Mouse (Mus musculus): ENCODE data around the gene Gpr61. TPM values are rescaled to one million over a fixed set of nuclear protein-coding genes. Genes with fewer than 3 reads are reported as not detected.

Gene Gpr61
- total RNA-seq, 2 experiments from 2014 or later, result not detected

- intact Hi-C loops (cut with DNase I), result no loop called here
- DNase-seq, result no peak
Observed at GRCm38 (mm10) chr3:108132484-108132883, 22.2 kb downstream of the Gpr61 start.

DNA sequence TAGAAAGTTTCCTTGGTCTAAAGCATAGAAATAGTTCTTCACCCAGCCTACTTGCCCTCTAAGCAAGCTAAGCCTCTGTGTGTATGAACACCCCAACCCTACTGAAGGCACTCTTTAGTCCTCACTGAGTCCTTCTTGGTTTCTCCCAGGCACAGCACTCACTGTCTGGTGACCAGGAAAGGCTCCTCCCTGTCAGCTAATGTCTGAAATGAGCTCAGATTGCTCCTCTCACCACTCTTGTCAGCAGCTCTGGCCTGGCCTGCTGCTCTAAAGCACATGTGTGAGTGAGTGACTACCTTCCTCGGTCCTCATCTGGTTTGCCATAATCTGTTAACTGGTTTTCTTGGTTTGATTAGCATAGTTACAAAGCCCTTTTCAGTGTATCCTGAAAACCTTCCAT lies 22.9 kb downstream of the Gpr61 start:
- intact Hi-C loops (cut with DNase I), result no loop called here
- DNase-seq, result no peak

- no peak for DNase-seq
- intact Hi-C loops (cut with DNase I), result no loop called here
Observed at GRCm38 (mm10) chr3:108131216-108131615, 23.5 kb downstream of the Gpr61 start.

DNA sequence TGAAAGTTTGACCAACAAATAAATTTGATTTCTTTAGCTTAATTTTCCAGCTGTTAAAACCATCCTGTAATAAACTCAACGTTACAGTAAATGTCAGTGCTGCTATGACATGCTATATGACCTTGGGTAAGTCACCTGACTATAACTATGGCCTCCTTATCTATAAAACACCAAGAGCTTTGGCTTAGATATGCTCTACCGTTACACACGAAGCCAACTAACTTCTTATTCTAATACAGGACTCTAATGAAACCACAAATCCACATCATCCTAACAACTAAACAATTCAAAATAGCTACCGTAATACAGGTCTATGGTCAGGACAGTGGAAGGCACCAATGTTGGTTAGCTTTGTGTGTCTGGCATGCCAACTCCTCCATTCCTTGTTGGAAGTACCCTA lies 24.9 kb downstream of the Gpr61 start:
- intact Hi-C loops (cut with DNase I), result no loop called here
- no peak for DNase-seq

DNA sequence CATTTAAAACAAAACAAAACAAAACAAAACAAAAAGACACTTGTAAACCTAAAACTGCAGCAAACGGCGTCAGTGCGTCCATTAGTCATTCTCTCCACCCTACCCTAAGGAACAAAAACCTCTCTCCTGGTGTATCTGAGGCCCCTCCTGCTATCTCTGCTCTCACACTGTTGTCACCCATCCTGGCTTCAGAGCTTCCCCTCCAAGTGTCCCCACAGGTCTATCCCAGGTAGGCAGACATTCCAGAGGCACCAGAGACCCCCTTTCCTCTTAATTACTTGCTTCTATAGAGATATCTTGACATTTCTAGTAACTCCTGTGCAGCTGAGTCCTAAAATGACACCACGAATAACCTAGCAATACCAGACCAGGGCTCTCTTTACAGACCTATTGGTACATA lies 25.3 kb downstream of the Gpr61 start:
- DNase-seq, result no peak
- intact Hi-C loops (cut with DNase I), result no loop called here

GRCm38 (mm10) chr3:108128520-108128919 lies 26.2 kb downstream of the Gpr61 start:
- intact Hi-C loops (cut with DNase I), result no loop called here

DNA sequence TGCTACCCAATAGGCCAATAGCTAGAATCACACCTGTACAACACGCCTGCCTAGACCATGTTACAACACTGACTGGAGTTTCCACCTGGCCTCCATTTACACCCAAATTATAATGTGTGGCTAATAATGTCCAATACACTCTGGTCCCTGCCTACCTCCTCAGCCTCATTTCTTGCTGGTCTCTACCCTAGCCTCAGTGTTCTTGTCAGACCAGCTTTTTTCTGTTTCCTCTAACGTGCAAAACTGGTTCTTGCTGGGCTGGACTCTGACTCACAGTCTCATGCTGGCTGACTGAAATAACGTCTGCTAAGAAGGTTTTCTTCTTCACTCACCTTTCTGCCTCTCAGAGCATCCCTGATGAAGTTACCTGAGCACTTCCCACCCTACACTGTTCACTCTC lies 28.4 kb downstream of the Gpr61 start:
- DNase-seq, result no peak
- intact Hi-C loops (cut with DNase I), result no loop called here

More at GRCm38 (mm10) chr3:108128520-108128919, 26.2 kb downstream of the Gpr61 start:
- no peak for DNase-seq

- no peak for DNase-seq
- intact Hi-C loops (cut with DNase I), result no loop called here
Observed at GRCm38 (mm10) chr3:108124131-108124530, 30.6 kb downstream of the Gpr61 start.

- intact Hi-C loops (cut with DNase I), result no loop called here
- no peak for DNase-seq
Observed at GRCm38 (mm10) chr3:108123242-108123641, 31.4 kb downstream of the Gpr61 start.

DNA sequence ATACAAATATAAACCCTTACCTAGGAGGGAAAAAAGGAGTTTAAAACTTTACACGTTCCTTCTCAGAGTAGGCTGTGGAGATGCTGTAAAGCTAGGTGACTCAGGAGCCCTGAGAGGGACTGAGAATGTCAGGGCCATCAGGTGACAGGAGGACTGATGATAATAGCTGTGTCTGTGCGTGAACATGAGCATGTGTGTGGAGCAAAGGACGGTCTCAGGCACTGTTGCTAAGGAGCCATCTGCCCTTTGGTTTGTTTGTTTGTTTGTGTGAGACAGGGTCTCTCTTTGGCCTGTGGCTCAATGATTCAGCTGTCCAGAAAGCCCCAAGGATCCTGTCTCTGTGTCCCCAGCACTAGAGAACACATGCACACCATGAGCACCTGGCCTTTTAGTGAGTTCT lies 33.6 kb downstream of the Gpr61 start:
- no peak for DNase-seq
- intact Hi-C loops (cut with DNase I), result no loop called here

GRCm38 (mm10) chr3:108117465-108117864 lies 37.2 kb downstream of the Gpr61 start:
- intact Hi-C loops (cut with DNase I), result no loop called here
- no peak for DNase-seq

DNA sequence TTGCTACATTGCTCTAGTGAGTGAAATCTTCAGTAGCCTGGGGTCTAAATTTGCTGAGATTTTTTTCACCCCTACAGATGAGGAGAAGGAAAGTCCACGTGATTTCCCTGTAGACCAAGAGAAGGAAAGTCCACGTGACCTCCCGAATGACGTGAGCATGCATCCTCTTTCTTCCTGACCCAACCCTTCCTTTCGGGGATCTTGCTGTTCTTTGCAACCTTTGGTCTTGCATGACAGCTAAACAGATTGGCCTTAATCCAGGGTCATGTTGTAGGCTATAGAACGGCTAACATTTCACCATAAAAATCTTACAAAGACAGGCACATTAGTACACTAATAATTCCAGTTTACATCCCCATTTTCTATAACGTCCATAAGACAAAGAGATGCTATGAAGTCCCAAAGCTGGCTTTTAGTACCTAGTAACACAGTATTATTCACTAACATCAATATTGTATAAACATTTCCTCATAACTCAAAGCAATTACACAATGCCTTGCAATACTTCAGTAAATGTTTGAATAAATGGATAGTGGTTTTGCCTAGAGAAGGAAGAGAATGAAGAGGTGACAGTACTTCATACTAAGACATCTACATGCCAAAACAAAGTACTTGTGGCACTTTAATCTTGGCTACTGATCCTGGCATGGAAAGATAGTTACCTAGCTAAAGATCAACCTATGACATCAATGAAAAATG lies 40.9 kb downstream of the Gpr61 start:
- intact Hi-C loops (cut with DNase I), result no loop called here
- DNase-seq, result no peak

GRCm38 (mm10) chr3:108112666-108113065 lies 42.0 kb downstream of the Gpr61 start:
- DNase-seq, result no peak
- intact Hi-C loops (cut with DNase I), result no loop called here

DNA sequence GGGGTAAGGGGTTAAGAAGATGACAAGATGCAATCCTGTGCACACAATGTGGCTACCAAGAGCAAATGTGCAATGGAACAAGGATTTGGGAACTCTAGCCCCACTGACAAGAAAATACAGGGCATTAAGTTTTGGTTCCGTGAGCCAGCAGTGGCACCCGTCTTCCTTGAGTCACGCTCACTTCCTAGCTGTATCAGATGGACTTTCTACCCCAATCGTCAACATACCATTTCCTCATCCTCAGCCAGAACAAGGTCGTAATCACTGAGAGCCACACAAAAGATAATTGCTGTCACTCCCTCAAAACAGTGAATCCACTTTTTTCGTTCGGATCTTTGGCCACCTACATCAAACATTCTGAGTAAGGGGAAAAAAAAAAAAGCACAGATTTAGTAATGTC lies 42.4 kb downstream of the Gpr61 start:
- intact Hi-C loops (cut with DNase I), result no loop called here
- no peak for DNase-seq

- intact Hi-C loops (cut with DNase I), result no loop called here
- no peak for DNase-seq
Observed at GRCm38 (mm10) chr3:108111320-108111719, 43.4 kb downstream of the Gpr61 start.

- intact Hi-C loops (cut with DNase I), result no loop called here
- DNase-seq, result no peak
Observed at GRCm38 (mm10) chr3:108105281-108105680, 49.4 kb downstream of the Gpr61 start.

GRCm38 (mm10) chr3:108102075-108102474 lies 52.6 kb downstream of the Gpr61 start:
- intact Hi-C loops (cut with DNase I), result no loop called here
- no peak for DNase-seq

- no peak for DNase-seq
Observed at GRCm38 (mm10) chr3:108101594-108101993, 53.1 kb downstream of the Gpr61 start.

More at GRCm38 (mm10) chr3:108101594-108101993, 53.1 kb downstream of the Gpr61 start:
- intact Hi-C loops (cut with DNase I), result no loop called here

Other genes with a start within 250 kb of the Gpr61 start
- 10 to 100 TPM; 71.7 to 74.3 TPM for gene Gstm7, start 223.1 kb downstream of the Gpr61 start, total RNA-seq (2021)
- 1 to 10 TPM; 3.0 to 3.3 TPM for gene Gstm6, start 211.1 kb downstream of the Gpr61 start, total RNA-seq (2021)
- gene Gstm3, start 185.6 kb downstream of the Gpr61 start, total RNA-seq (2021), result not detected
- 100 to 1,000 TPM; 161 to 186 TPM for gene Gstm2, start 168.4 kb downstream of the Gpr61 start, total RNA-seq (2021)
- gene Gstm1, start 136.9 kb downstream of the Gpr61 start, total RNA-seq (2021), result 100 to 1,000 TPM; 265 to 324 TPM
- 10 to 100 TPM; 12.3 to 13.3 TPM for gene Gstm4, start 110.0 kb downstream of the Gpr61 start, total RNA-seq (2021)
- 1 to 10 TPM; 4.6 to 5.1 TPM for gene Ampd2, start 68.2 kb downstream of the Gpr61 start, total RNA-seq (2021)
- not detected for gene Gnat2, start 62.1 kb downstream of the Gpr61 start, total RNA-seq (2021)
- 10 to 100 TPM; 18.3 to 20.0 TPM for gene Gnai3, start 8.7 kb downstream of the Gpr61 start, total RNA-seq (2021)
- 10 to 100 TPM; 15.1 to 15.5 TPM for gene Amigo1, start 31.5 kb upstream of the Gpr61 start, total RNA-seq (2021)
- gene Cyb561d1, start 46.3 kb upstream of the Gpr61 start, total RNA-seq (2021), result 1 to 10 TPM; 5.3 to 5.5 TPM
- 1 to 10 TPM; 2.6 to 3.2 TPM for gene Atxn7l2, start 56.1 kb upstream of the Gpr61 start, total RNA-seq (2021)
- gene Sypl2, start 71.8 kb upstream of the Gpr61 start, total RNA-seq (2021), result under 1 TPM; 0.70 to 0.80 TPM
- 10 to 100 TPM; 54.3 to 55.2 TPM for gene Psma5, start 102.0 kb upstream of the Gpr61 start, total RNA-seq (2021)
- 10 to 100 TPM; 18.7 to 20.3 TPM for gene Sort1, start 129.2 kb upstream of the Gpr61 start, total RNA-seq (2021)
- gene Mybphl, start 210.0 kb upstream of the Gpr61 start, total RNA-seq (2021), result 10 to 100 TPM; 46.4 to 54.6 TPM
- under 1 TPM; 0.39 to 0.68 TPM for gene Psrc1, start 229.0 kb upstream of the Gpr61 start, total RNA-seq (2021)